ENCODE assay signal across 17 mouse cellular contexts in genomic region chr10:77093817-77094216, GRCm38 (mm10).
DNase-seq lines count a peak whose midpoint lies in the region; ATAC-seq and TF ChIP-seq lines count a peak whose summit lies in the region.
"Had no signal": no experiment of that assay in that cellular context is flagged by ENCODE, and none has a peak within 500 bp of the region (broad histone marks: within the 10 kb centered on the region; RNA-seq: fewer than 3 reads in every experiment).

No protein-coding gene starts in this region.

- H3K4me3 ChIP-seq in left cerebral cortex, adult 2 months, result no peak overlapping the region
- H3K4me3 ChIP-seq in lung, postnatal 0 days (ENCODE audit: low read depth, low read length), result no peak overlapping the region
- H3K4me3 ChIP-seq: hindbrain, embryonic 15.5 days; limb, embryonic 10.5 days; megakaryocyte, embryonic 14.5 days; midbrain, embryonic 15.5 days had no signal

- H3K4me2 ChIP-seq in lung, postnatal 0 days (replicated peaks; ENCODE audit: low read depth, low read length), result no peak overlapping the region
- H3K4me2 ChIP-seq: heart, embryonic 11.5 days; hindbrain, embryonic 15.5 days; midbrain, embryonic 15.5 days had no signal

- no peaks in the 10 kb centered on the region for H3K36me3 ChIP-seq in lung, postnatal 0 days (ENCODE audit: insufficient read depth, low read length)
- H3K36me3 ChIP-seq: hindbrain, embryonic 15.5 days; midbrain, embryonic 15.5 days had no signal

- TF ChIP-seq CTCF in left cerebral cortex, adult 2 months (IDR thresholded peaks at IDR 0.05), result no peak
- TF ChIP-seq CTCF in lung, postnatal 0 days (IDR thresholded peaks at IDR 0.05), result no peak

- H3K27me3 ChIP-seq in lung, postnatal 0 days (replicated peaks; ENCODE audit: insufficient read depth, low read length), result no peaks in the 10 kb centered on the region
- H3K27me3 ChIP-seq: hindbrain, embryonic 15.5 days; megakaryocyte, embryonic 14.5 days; midbrain, embryonic 15.5 days had no signal

- H3K4me1 ChIP-seq in lung, postnatal 0 days (ENCODE audit: insufficient read depth, low read depth, low read length), result peaks cover 10% of the 10 kb centered on the region; the same call in 1 of the 2 replicates

- ATAC-seq in lung, postnatal 0 days, result no peak
- ATAC-seq: intestine, postnatal 0 days; midbrain, embryonic 15.5 days had no signal

- peak overlapping the region; percentile 73 for H3K27ac ChIP-seq in left cerebral cortex, adult 2 months
- H3K27ac ChIP-seq in lung, postnatal 0 days (ENCODE audit: low read length), result no peak overlapping the region
- H3K27ac ChIP-seq: hindbrain, embryonic 15.5 days; kidney, postnatal 0 days; limb, embryonic 10.5 days; liver, embryonic 14.5 days; midbrain, embryonic 15.5 days had no signal

- no peaks in the 10 kb centered on the region for H3K9me3 ChIP-seq in lung, postnatal 0 days (ENCODE audit: low read length)
- H3K9me3 ChIP-seq: limb, embryonic 10.5 days; midbrain, embryonic 15.5 days had no signal

- no peak for TF ChIP-seq EP300 in lung, postnatal 0 days (IDR thresholded peaks at IDR 0.05)

- intact Hi-C loops in left cerebral cortex, adult 2 months (cut with DNase I), result no loop called here

- H3K9ac ChIP-seq in lung, postnatal 0 days (replicated peaks; ENCODE audit: low read depth), result no peak overlapping the region
- H3K9ac ChIP-seq: hindbrain, embryonic 15.5 days; liver, embryonic 14.5 days; midbrain, embryonic 15.5 days had no signal

- peak; percentile 45 to 51 for DNase-seq in cerebellum, postnatal 36 days
- no peak for DNase-seq in cerebellum, adult 9-10 months
- peak; percentile 39 to 46 for DNase-seq in layer of hippocampus, adult 8-10 months (ENCODE audit: low spot score in 2 of 2)
- DNase-seq in layer of hippocampus, postnatal 14 days (ENCODE audit: low spot score in 2 of 2), result no peak
- DNase-seq in 3T3-L1 (ENCODE audit: low read depth, low spot score), result peak; percentile 47
- DNase-seq in left cerebral cortex, adult 2 months (ENCODE audit: extremely low spot score in 1 of 2, low spot score in 2 of 2), result peak; percentile 20 to 36
- no peak for DNase-seq in lung, postnatal 0 days (ENCODE audit: low spot score)
- DNase-seq: heart, postnatal 14 days; lung, postnatal 10 days had no signal

Comparison
In these comparisons a context has a peak if more than half of its experiments do, and no peak if none do; other contexts are left out.
1. DNase-seq: peak in cerebellum, postnatal 36 days (2 of 2), layer of hippocampus, adult 8-10 months (2 of 2), 3T3-L1 (single experiment) and left cerebral cortex, adult 2 months (2 of 2); none in cerebellum, adult 9-10 months (single experiment), layer of hippocampus, postnatal 14 days (0 of 2) and lung, postnatal 0 days (single experiment).